Mouse (Mus musculus): ENCODE results near the gene P2rx3. TPM values are rescaled to one million over a fixed set of nuclear protein-coding genes. Genes with fewer than 3 reads are reported as not detected.

Gene P2rx3
- total RNA-seq, 2 experiments from 2014 or later: 0.88 to 0.92 TPM

DNA sequence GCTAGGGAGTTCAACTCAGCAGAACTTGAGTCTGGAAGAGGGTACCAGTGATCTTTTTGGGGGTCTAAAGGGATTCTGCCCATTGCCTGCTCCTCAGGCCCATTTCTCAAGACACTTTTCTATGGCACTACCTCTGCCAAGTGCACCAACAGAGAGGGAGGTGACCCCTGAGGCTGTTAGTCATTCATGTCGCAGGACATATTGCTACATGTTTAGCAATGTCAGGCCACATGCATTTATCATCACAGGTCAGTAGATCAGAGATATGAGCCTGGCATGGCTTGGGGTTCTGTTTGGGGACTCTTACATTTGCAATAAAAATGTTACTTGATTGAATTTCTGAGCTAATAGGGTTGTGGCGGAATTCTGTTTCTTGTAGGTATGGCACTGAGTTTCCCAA lies 61.7 kb downstream of the P2rx3 start:
- DNase-seq: no peak

DNA sequence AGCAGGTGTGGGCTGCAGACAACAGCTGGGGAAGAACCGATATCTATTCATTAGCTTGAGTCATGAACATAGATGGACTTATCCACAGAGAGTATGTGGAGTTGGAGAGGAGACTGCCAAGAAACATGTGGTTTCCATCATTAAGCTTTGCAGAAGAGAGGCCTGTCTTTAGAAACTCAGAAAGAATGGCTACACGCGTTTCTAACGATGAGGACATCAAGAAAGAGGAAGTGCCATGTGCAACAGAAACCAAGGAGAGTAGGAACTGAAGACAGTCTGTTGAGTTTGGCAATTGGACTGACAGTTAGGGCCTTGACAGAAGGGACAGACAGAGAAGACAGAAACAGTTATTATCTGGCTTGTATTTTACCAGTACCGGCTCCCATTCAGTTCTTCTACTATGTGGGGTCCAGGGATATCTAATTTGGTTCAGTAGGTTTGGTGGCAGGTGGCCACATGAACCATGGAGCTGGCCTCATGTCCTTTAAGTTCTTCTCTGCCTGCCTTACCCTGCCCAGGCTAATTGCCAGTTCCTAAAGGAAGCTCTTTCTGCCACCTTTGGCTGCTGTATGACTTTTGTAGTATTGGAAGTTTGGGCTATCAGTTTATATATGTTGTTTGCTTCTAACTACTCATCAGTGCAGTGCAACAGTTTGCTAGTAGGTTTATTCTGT lies 69.8 kb downstream of the P2rx3 start:
- DNase-seq: no peak

DNA sequence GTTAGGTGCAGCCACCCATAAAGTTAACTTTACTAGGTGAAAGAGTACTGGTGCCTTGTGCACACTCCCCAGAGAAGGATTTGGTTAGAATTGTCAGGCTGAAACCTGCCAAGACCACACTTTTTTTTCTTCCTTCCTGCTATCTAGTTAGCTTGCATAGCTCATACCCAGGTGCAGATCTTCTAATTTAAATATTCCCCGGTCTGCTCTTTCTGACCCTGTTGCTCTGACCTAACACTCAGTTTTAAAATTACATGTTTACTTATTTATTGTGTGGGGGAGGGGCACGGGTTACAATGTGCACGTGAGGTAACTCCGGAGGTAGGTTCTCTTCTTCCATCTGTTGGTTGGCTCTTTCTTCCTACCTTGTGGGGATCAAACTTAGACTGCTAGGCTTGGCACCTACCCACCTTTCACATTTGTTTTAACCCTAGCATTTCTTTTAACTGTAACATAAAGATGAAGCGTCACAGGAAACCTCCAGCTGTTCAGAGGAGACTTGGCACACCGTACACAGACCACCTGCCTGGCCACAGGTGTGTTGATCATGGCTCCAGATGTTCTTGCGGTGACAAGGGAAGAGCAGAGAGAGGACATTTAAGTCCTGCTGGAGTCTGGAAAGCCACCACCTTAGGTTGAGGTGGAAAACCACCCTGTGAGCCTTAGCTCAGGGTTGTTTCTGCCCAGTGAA lies 73.0 kb downstream of the P2rx3 start:
- no peak for DNase-seq

DNA sequence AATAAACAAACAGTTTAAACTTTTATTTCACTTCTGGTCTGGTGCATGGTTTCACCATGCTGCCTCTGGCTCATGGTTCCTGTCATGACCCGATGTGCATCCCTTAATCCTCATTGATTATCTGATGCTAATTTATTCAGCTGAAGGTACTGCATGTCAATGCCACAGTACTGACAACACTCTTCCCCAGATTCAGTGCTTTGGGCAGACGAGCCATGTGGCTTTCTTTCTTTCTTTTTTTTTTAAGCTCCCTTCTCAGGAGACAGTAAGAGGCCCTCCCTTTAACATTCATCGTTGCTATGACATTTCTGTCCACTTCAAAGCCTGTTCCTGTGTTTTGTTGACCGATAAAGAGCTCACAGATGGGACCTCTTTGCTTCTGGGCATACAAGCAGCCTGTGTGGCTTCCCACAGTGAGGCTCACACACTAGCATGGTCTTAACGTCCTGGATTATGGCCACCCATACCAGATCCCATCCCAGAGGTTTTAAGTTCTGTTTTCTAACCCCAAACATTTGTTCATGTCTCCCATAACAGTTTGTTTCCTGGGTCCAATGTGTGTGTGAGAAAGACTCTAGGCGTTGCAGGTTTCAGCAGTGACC lies 74.3 kb downstream of the P2rx3 start:
- DNase-seq: no peak

DNA sequence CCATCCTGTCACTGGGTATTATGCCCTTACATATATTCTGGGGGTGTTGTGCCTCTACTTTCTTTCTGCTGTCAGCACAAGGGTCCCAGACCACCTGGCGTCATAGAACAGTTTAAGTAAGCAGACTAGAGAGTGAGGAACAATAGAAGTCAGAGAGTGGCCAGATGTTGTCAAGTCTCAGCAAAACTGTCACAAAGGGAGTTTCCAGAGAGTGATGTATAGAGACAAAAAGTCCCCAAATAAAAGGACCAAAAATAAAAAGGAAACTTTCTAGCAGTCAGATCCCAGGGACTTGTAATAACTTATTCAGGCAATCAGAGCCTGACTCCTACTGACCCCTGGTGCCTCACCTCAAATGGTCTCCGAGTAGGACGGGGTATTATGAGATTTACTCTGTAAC lies 75.4 kb downstream of the P2rx3 start:
- DNase-seq: no peak

DNA sequence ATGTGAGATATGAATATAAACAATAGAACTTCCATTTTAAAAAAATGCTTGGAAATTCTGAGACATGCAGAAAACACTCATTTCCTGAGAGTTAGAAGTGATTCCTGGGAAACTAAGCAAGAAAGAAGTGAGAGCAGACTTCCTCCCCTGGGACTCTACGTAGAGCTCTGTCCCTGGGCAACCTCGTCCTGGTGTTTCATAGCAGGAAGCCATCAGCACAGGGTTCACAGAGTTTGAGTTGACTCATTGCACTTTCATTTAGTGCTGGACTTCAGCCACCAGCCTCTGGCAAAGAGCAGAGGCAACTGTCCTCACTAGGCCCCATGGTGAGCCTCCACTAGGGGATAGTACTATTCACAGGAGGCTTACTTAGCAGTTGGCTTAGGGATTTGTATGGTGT lies 76.0 kb downstream of the P2rx3 start:
- peak; percentile 53 for DNase-seq

DNA sequence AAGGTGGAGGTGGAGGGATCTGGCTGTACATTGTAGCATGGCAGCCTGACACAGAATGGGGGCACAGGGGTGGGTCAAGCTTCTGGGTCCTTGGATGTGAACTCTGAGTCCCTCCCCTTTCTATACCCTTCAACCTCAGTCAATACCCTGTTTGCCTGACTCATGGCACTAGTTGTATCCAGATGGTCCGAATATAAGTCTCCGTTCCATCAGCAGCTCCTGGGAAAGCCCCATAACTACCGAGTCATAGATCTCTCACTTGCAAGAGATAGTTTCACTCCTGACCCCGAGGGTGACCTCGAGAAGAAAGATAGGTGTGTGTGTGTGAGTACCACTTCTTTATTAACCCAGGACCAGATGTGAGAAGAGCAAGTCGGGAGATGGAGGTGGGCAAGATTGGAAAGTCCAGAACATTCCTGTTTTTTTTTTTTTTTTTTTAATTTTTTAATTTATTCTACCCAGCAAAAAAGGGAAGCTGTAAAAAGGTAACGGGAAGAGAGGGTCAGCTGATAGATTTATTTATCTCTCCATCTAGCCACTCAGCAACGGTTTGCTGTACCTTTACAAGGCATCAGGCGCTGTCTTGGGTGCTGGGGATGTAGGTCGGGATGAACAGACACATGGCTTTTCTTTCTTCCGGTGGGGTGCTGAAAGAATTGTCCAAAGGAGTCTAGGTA lies 78.5 kb downstream of the P2rx3 start:
- DNase-seq: no peak

DNA sequence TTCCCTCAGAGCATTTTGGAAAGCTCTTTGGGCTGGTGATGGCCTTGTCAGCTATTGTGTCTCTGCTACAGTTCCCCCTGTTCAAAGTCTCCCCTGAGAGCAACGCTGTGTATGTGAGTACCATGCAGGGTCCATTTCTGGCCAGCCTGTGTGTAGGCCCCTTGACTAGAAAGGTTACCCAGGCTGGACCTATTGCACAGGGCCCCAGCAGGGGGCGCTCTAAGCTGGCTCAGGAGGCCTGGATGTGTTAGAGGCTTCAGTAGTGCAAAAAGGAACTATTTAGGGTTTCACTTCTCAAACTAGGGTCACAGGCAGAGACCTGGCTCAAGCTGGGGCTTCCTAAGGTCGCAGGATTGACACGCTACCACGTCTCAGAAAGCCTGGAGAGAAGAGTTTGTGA lies 81.0 kb downstream of the P2rx3 start:
- DNase-seq: peak; percentile 67

DNA sequence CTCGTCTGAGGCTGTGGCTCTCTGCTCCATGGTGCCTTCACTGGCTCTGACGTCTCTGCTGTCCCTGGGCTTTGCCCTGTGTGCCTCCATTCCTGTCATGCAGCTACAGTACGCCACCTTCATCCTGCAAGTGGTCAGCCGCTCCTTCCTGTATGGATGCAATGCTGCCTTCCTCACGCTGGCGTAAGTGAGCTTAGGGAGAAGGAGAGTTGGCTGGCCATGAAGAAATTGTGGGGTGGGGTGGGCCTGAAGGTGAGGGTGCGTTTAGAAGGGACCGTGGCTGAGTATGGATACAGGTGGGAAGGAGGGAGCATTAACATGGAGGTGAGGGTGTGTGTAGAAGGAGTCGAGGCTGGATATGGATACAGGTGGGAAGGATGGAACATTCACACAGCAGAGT lies 81.8 kb downstream of the P2rx3 start:
- no peak for DNase-seq

DNA sequence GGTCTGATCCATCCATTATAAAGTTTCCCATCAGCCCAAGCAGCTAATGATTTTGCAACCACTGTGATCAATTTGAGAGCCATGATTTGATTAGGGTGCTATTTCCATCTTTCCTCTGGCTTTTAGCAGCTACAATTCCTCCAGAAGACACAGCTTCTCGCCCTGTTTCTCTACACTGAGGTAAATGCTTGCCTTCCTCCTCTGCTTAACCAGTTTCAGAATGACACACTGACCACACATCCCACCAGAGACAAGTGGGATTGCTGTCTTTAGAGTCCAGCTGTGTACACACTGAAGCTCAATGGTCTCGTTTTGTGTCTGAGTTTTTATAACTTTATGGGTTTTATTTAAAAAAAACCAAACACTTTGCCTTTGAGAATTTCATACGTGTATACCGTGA lies 84.6 kb downstream of the P2rx3 start:
- DNase-seq: no peak

DNA sequence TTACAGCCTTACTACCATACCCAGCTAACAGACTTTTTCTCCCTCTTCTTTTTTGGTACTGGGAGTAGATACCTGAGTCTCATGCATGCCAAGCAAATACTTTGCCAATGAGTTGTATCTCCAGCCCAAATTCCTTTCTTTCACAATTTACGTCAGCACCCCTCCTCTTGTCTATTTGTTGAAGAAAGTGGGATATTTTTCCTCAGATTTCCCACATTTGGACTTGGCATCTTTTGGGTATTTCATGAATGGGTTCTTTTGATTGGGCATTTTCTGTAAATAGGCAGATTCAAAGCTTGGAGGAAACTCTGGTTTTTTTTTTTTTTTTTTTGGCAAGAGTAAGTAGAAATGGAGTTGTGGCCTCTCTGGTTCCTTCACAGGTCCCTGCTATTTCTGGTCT lies 85.0 kb downstream of the P2rx3 start:
- DNase-seq: no peak

DNA sequence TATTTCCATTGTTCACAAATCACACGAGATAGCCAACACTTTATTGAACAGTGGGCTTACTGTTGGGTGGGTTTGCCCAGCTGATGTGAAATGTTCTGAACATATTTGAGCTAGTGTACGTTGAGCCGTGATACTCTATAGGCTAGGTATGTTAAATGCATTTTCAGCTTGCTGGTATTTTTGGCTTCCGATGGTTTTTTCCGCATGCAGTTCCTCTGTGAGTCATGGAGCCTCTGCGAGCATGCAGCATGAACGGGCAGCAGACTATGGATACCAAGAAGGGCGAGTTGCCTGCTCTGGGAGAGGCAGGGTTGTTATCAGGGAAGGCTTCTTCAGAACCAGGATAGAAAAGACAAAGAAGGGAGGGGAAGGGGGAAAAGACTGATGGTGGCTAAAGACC lies 86.2 kb downstream of the P2rx3 start:
- no peak for DNase-seq

DNA sequence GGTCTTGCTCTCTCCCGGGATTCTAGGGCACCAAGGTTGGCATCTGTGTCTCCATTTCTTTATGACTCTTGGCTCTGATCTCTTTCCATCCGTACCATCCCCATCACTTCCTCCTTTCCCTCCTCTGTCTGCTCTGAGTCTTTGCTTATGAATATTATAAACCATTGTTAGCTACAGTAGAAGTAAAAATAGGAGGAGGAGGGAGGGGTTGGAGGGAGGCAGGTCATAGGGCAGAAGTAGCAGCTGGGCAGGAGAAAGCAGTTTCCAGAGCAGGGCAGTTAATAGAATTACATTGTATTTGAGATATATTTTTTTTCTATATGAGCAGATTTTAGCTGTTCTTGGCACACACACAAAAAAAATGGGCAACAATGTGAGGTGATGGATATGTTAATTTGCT lies 88.5 kb downstream of the P2rx3 start:
- DNase-seq: no peak

Other genes starting within 250 kb of the P2rx3 start
- 10 to 100 TPM in 1 of 2 experiments, 1 to 10 TPM in 1; 7.2 to 10.0 TPM for gene Ube2l6, start 238.6 kb downstream of the P2rx3 start, total RNA-seq (2021)
- gene Smtnl1, start 214.8 kb downstream of the P2rx3 start, total RNA-seq (2021): 10 to 100 TPM; 64.0 to 71.1 TPM
- 10 to 100 TPM; 42.9 to 46.1 TPM for gene Timm10, start 210.5 kb downstream of the P2rx3 start, total RNA-seq (2021)
- gene Slc43a1, start 198.6 kb downstream of the P2rx3 start, total RNA-seq (2021): 1 to 10 TPM; 6.4 to 6.7 TPM
- gene Rtn4rl2, start 150.8 kb downstream of the P2rx3 start, total RNA-seq (2021): 1 to 10 TPM; 1.0 TPM
- 10 to 100 TPM; 18.9 to 20.0 TPM for gene Slc43a3, start 100.9 kb downstream of the P2rx3 start, total RNA-seq (2021)
- 1 to 10 TPM in 1 of 2 experiments, not detected in 1; 4.8 TPM for gene Prg2, start 57.0 kb downstream of the P2rx3 start, total RNA-seq (2021)
- not detected for gene Prg3, start 49.2 kb downstream of the P2rx3 start, total RNA-seq (2021)
- gene Ssrp1, start 228 bp downstream of the P2rx3 start, total RNA-seq (2021): 10 to 100 TPM; 50.9 to 66.6 TPM
- gene Tnks1bp1, start 10.6 kb upstream of the P2rx3 start, total RNA-seq (2021): 10 to 100 TPM; 52.1 to 69.1 TPM
- gene Aplnr, start 98.8 kb upstream of the P2rx3 start, total RNA-seq (2021): 10 to 100 TPM; 67.2 to 88.4 TPM
- 1 to 10 TPM; 5.9 to 6.8 TPM for gene Lrrc55, start 159.7 kb upstream of the P2rx3 start, total RNA-seq (2021)

All from gastrocnemius, postnatal 10 days (tissue).